Mouse (Mus musculus) thymus, adult 2 months (tissue): ENCODE results near the gene Bcl2l13.

Experiments
- CTCF ChIP-seq: fragments of 200-500 bp; IDR thresholded peaks from 2 replicates; pipeline ENCODE4 v1.5.1; 2012; ENCODE audit warnings: mild to moderate bottlenecking, control low read depth, low read length, moderate library complexity, borderline replicate concordance; ENCODE audit not compliant: control insufficient read depth, poor library complexity, insufficient read depth; ENCODE audit errors: extremely low read depth
- POLR2A ChIP-seq: fragments of 200-500 bp; IDR thresholded peaks from 2 replicates; pipeline ENCODE4 v1.6.1; 2012; ENCODE audit warnings: mild to moderate bottlenecking, low read length, control low read depth, moderate library complexity; ENCODE audit not compliant: control insufficient read depth, poor library complexity, insufficient read depth; ENCODE audit errors: extremely low read depth

GRCm38 (mm10) chr6:120830056-120830455 is 6.0 kb upstream of the Bcl2l13 start:
- TF ChIP-seq CTCF (no peak), POLR2A (no peak)
